Mouse (Mus musculus): ENCODE results near the gene Crtap. TPM values are rescaled to one million over a fixed set of nuclear protein-coding genes. Genes with fewer than 3 reads are reported as not detected.
A peak's percentile ranks its signal among the peaks of the same experiment; 100 is the strongest.
"Not testable (repeated sequence)": the region's sequence is repeated elsewhere in the genome, so short reads cannot be mapped to it uniquely, and the experiment has no call there.

The Crtap gene
- total and polyA plus RNA-seq, 3 experiments = 102 to 405 (median 103) TPM

DNA sequence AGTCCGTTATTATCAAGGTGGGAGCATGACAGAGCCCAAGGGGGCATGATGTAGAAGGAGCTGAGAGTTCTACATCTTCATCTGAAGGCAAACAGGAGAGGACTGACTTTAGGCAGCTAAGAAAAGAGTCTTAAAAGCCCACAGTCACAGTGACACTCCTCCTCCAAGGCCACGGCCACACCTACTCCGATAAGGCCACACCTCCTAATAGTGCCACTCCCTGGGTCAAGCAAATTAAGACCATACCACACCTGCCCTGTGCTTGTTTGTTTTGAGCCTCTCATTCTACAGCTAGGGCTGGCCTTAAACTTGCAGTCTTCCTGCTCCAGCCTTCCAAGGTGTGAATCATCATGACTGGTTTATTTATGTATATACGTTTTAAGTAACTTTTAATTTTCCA is 4.8 kb upstream of the Crtap start:
- DNase-seq = no peak

DNA sequence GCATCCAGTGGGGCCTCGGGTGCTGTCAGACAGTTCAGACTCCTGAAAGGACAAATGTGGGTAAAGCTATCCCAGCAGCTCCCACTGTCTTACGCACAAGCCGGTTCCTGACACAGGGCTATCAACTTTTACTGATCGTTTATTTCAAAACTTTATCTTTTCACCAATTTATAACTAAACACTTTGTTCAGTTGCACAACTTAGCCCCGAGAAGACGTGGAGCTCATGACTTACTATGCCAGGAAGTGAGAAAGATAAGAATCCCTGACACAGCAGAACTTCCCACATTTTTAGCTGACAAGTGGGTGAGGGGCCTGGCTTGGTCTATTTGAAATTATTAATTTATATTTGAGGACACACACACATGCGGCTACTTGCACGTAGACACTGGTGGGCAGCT is 4.2 kb upstream of the Crtap start:
- no peak for DNase-seq

DNA sequence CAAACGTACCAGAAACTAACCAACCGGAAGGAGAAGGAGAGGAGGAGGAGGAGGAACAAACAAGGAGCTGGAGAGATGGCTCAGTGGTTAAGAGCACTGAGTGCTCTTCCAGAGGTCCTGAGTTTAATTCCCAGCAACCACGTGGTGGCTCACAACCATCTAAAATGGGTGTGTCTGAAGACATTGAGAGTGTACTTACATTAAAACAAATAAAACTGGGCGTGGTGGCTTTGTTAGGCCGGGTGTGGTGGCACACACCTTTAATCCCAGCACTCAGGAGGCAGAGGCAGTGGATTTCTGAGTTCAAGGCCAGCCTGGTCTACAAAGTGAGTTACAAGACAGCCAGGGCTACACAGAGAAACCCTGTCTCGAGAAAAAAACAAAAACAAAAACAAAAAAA is 3.7 kb upstream of the Crtap start:
- DNase-seq = not testable (repeated sequence)

DNA sequence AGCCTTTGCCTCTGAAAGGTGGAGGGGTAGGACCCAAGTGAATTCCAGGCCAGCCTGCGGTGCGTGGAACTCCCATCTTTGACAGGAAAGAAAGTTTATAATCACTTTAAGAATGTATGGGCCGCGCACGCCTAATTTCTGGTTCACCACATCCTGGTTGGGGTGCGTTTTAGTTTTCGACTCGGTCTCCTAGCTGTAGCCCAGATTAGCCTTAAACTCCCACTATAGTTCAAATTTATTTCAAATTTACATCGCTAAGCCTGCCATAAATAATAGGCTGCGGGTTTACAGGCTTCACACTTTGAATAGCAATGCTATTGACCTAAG is 237 bp upstream of the Crtap start:
- DNase-seq = no peak

DNA sequence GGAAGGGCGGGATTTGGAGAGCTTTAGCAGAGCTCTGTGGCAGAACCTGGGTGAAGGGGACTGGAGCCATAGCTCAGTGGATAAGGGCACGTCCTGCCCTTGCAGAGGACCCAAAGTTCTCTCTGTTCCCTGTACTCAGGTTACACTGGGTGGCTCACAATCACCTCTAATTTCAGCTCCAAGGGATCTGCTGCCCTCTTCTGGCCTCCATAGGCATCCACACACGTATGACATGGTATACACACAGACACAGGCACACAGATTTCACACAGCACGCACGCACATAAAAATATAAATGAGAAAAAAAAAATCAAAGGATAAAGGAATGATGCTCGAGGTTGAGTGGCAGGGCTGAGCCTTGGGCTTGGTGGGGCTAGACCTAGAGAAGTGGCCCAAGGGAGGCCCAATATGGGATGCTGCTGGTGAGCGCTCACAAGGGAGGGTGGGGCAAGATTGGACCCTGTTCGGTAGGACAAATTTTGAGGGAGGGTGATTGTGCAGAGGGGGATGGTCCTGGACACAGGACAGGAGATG is 1.0 kb downstream of the Crtap start:
- no peak for DNase-seq

DNA sequence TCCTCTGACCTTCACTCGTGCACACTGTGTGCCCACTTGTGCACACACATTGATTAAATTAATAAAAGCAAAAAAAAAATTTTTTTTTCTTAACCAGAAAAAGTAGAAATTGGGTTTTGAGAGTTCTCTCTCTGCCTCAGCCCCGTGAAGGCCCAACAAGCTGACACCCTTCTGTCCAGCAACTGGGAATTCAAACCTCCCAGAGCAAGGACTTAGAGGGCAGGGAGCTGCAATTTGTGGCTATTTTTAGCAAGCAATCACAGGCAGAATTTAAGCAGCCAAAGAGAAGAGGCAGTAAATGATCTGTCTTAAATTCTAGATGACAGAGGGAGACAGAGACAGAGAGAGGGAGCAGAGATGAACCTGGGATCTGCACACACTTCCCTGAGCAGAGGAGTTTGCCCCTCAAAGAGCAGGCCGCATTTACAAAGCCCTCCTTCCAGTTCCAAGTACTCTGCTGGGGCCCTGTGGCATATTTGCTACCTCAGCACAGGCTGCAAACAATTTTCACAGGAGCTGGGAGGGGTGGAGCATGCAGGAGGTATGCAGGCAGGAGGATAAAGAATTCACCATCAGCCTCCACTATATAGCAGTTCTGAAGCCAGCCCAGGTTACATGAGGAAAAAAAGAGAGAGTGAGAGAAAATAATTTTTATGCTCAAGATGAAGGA is 1.6 kb downstream of the Crtap start:
- DNase-seq = peak; percentile 11

DNA sequence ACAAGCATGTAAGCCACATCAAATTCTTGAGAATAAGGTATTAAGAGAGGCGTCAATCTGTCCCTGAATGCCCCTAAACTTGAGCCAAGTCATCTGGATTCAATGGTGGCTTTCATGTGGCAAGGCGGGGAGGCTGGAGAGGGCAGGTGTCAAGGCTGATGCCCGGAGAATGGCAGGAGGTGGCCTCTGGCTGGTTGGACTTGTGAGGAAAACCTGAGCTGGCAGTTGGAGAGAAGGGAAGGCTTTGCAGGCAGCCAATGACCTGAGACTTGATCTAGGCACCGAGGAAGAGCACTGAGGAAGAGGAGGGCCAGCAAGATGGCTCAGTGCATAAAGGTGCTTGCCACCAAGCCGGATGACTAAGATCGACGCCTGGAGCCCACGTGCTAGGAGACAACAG is 2.2 kb downstream of the Crtap start:
- peak; percentile 41 for DNase-seq

DNA sequence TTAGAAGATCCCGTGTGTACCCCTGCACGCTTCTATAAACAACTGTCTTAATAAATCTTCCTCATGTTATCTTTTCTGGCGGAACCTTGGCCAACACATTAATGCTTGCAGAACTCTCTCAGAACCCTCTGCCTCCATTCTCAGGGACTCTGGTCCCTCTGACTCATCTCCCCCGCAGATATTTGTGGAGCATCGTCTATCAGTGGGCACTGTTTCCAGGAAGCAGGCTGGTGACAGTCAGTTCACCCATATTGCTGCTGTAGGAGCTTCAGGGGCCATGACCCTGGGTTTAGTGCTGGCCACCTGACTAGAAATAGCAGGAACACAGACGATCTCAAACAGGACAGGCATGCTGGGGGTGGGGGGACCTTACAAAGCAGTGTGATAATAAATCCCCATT is 3.4 kb downstream of the Crtap start:
- peak; percentile 62 for DNase-seq

DNA sequence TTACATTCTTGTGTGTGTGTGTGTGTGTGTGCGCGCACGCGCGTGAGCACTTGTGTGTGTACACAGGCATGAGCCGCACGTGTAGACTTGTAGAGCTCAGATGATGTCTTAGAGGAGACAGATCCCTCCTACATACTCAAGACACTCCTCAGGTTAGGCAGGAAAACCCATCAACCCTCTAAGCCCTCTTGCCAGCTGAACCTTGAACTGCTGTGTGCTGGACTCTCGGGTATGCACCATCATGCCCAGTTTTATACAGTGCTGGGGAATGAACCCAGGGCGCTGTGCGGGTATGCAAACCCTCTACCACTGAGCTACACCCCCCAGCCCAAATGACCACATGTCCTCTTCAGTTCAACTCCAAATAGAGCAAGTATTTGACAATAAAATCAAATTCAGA is 5.3 kb downstream of the Crtap start:
- no peak for DNase-seq

DNA sequence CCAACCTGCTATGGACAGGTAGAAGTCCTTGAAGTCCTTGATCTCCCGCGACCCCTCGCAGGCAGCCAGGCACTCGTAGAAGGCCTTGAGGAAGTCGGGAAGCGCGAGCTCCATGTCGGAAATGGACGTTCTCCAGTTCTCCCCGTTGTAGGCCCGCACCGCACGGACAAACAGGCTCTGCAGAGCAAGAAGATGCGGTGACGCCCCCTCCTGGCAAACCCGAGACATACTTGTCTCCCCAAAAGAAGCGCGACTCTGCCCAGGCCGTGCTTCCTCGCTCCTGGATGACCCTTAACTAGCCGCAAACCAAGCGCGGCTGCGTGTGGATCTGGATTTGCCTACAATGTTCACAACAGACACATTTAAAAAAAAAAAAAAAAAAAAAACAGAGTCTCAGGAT is 5.8 kb downstream of the Crtap start:
- DNase-seq = no peak

DNA sequence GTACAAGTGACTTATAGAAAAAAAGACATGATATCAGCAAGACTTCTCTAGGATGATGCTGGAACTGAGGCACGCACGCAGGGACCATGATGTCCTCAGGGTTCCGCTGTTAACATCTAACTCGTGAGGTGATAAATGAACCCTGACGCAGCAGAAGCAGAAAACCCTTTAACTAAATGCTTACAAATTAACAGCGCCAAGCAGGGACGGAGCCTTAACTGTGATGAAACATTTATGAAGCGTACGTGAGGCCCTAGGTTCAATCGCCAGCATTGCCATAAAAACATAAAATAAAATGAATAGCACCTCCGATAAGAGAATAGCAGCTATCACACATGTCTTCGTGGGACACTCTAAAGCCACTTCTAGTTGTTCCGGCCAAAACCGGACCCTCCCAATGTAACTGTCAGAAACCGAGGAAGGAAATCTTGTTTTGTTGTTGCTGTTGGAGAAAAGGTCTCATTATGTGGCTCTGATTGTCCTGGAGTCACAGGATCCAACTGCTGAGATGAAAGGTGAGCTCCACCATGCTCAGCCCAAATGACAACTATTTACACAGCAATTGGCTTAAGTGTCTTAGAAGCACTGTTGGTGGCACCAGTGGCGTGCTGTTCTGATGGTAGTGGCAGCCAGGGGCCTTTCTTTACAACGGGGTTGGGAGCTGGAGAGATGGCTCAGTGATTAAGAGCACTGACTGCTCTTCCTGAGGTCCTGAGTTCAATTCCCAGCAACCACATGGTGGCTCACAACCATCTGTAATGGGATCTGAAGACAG is 7.4 kb downstream of the Crtap start:
- DNase-seq = no peak

DNA sequence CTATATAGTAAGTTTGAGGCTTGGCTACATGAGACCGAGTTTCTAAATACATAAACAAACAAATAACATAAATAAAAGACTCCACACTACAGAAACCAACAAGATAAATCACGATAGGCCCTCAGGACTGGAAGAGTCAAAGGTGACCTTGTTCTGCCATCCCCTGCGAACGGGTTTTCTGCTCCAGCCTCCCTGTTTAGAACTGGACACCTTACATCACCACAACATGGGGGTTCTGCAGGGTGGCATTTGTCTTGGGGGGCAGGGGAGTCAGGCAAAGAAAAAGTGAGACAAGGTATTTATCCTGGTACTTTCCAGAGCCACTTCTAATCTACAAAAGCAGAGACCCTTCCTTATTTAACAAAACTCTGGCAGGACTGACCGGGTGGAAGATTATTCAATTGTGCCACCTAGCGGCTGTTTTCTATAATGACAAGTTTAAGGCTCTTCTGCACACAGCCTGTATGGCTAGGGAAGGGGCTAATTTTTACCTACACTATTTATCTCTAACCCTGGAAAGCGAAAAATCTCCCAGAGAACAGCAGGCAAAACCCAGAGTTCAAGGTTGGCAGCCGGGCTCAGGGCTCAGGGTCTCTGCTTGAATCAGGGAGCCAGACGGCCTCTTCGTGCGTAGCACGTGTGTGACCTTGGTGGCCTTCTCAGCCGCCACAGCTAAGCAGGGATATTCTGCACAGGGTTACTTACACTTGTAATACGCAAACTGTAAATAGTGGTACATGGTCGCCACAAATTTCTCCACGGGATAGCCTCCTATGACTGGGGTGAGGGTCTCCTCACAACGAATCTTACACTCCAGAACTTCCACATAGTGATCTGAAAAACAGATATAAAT is 9.4 kb downstream of the Crtap start:
- DNase-seq = peak; percentile 64

DNA sequence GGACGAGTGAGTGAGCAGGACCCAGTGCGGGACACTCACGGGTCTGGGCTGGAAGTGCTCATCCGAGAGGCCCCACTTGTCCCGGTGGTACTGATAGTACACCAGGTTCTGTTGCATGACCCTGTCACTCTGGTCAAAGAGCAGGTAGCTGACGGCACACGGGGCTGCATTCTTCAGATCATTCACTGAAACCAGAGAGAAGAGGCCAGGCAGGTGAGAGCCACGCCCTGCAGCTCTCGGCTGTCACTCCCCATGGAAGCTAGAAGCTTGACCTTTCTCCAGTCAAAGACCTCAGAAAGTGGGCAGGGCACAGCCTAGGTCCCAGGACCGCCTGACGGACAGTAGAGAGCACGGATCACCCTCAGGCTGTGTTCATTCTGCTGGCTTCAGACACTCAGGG is 10.6 kb downstream of the Crtap start:
- no peak for DNase-seq

DNA sequence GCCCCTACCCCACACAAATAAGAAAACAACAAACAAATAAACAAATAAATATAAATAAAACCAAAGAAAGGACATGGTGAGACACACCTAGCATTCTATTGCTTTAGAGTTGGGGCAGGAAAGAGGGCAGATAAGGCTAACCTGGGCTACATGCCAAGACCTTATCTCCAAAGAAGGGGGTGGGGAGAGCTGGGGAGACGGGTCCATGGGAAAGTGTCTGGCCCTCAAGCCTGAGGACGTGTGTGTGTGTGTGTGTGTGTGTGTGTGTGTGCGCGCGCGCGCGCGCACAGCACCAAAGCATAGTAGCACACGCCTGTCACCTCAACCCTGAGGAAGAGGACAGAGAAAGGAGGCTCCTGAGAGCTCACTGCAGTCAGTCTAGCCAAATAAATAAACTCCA is 13.3 kb downstream of the Crtap start:
- no peak for DNase-seq

DNA sequence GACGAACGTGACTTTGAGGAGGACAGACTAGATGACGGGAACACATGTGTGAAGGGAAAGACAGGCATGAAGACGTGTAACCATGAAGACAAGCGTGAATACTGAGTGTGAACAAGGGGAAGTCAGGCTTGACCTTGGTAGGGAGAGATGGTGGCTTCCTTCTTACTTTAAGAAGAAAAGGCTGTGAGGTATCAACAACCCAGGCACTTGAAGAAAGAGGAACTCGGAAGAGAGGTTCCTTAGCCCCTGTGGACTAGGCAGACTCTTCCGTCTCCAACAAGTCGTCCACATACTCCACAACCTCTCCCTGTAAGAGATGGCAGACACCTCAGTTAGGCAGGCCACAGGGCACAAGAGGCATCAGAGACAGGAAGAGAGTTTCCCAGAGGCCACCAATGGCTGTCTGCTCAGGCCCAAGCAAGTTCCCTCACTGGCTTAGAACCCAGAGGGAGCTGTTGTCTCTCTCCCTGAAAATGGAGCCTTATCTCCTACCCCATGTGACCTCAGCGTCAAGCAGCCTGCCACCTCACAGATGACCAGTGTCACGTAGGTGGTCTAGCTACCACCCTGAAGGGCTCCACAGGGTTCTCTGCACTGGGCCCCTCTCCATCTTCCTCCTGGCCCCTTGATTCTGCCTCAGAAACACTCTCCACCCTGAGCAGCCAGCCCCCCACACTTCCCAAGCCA is 15.1 kb downstream of the Crtap start:
- no peak for DNase-seq

DNA sequence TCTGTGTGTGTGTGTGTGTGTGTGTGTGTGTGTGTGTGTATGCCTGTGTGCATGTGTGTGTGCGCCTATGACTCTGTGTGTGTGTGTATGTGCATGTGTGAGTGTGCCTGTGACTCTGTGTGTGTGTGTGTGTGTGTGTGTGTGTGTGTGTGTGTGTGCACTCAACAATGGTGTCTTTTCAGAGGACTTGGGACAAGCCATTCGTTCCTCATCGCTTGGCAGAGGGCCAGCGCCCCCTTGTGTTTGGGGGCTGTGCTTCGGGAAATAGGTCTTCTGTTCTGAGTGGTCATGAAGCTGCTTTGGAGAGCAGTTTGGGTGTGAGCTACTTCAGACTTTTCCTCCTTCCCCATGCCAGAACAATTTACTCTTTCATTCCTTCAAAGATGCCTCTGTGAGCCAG is 18.8 kb downstream of the Crtap start:
- not testable (repeated sequence) for DNase-seq

DNA sequence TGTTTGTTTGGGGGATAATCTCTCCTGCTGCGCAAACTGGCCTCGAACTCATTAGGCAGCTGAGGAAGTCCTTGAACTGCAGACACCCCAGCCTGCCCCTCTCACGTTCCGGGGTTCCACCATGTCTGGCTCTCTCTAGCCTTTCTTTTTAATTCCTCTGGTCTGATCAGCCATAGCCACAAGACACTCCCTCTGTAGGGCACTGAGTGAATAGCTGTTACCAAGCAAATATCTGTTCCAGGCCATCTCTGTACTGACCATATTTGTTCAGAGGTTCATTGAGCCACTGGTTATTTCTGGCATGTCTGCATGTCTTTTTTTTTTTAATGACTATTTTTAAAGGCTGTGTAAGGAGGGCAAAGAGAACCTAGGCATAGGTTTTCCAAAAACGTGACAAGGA is 21.1 kb downstream of the Crtap start:
- not testable (repeated sequence) for DNase-seq

DNA sequence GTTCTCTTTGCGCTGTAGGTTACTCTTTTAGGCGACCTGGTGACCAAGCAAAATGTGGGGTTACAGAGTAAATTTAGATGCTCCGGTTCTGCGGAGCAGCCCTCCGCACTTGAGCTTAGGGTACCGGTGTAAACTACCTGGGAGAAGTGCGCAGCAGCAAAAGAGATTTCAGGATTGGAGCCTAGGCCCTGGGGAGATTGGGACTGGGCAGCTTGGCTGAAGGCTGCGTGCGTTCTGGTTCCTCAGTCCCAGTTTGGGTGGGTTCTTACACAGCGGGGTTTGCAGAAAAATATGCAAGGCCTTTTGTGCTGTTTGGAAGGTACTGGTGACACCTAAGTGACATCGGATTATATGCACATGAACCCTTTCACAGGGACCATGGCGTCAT is 22.0 kb downstream of the Crtap start:
- DNase-seq = no peak

DNA sequence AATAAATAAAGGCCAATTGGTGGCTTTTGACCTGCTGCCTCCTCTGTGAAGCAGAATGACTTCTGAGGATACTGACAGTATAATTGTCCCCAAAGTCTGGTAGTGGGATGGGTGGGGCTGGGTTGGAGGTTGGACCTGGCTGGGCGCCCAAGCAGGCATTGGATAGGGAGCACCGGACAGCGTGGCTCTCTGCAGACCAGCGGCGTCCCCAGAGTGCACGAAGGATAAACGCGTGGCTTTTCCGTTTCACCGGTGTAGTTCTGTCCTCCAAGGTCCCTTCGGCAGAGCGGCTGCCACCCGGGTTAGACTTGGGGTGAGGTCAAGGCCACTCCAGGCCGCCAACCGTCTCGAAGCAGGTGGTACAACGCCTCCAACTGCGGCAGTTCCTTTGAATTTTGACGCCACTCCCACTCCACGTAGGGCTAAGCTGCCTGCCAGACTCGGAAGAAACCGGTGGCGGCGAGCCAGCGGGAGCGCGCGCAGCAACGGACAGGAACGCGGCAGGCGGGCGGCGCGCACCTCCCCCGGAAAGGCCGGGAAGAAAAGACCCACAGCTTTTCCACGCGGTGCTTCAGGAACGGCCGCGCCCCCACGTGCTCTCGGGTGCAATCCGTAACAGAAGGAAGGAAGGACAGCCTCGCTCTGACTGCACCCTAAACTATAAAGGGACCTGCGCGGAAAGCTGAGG is 22.5 kb downstream of the Crtap start:
- DNase-seq = peak; percentile 93

DNA sequence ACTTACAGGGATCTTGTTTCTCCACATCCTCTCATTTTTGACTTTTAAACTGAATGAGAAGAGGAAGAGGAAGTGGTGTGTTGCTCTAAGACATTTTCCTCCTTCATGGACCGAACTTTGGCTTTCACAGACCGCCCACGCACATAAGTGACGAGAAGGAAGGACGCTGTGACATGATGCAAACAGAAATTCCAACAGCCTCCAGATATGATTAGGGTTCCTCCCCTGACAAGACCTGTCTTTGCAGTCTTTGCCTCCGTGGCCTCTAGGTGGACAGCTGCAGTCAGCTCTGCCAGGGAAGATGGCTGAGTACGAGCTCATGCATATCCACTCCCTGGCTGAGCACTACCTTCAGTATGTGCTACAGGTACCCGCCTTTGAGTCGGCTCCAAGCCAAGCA is 60.6 kb downstream of the Crtap start, which contains the start of gene Bcl2a1c:
TSS of gene Bcl2a1c (plus strand) at position 281 of the 400 bp plus-strand sequence.
- not testable (repeated sequence) for DNase-seq

DNA sequence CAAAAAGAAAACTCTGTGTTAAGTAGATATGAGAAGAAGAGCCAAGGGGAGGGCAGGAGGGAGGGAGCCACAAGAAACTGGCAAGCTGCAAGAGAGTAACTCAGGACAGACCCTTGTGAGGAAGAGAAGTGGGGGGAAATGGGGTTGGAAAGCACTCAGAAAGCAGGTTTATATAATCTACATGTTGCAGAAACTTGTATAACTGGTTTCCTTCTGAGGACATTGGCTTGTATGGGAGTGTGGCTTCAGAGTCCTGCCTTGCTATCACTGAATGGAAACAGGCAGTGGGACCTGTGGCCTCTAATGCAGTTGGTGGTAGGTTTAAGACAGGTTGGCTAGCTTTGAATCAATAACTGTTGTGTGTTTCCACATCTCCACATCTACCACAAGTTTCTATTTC is 62.1 kb downstream of the Crtap start:
- DNase-seq = not testable (repeated sequence)
